Mouse (Mus musculus): ENCODE data around the gene Fga.

DNA sequence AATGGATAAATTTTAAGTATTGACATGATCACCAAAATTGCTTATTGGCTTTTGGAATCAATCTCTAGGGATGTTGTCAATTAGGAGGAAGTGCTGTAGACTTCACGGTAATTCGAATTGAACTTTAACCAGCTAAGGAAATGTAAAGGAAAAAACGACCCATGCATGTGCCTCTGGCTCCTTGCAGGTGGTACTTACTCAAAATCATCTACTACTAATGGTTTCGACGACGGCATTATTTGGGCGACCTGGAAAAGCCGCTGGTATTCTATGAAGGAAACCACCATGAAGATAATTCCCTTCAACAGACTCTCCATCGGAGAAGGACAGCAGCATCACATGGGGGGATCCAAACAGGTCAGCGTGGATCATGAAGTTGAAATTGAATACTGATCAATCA lies 11.9 kb upstream of the Fga start:
- TF ChIP-seq POLR2A (IDR thresholded peaks at IDR 0.05; ENCODE audit: borderline replicate concordance, insufficient read depth, low read length) (no peak), CTCF (IDR thresholded peaks at IDR 0.05; ENCODE audit: borderline replicate concordance, insufficient read depth, low read depth, low read length) (no peak)

Measured in cerebellum, adult 2 months (tissue).